11 mouse cellular contexts compared by ENCODE assay signal in genomic region chr10:88584469-88584868, GRCm38 (mm10). TPM values are rescaled to one million over a fixed set of nuclear protein-coding genes. Genes with fewer than 3 reads are reported as not detected.
DNase-seq lines count a peak whose midpoint lies in the region; ATAC-seq and TF ChIP-seq lines count a peak whose summit lies in the region.
"Had no signal": no experiment of that assay in that cellular context is flagged by ENCODE, and none has a peak within 500 bp of the region (broad histone marks: within the 10 kb centered on the region; RNA-seq: fewer than 3 reads in every experiment).

No protein-coding gene starts in this region.

- H3K27me3 ChIP-seq in forebrain, postnatal 0 days (ENCODE audit: insufficient read depth, low read length) = no peaks in the 10 kb centered on the region
- no peaks in the 10 kb centered on the region for H3K27me3 ChIP-seq in forebrain, embryonic 16.5 days (replicated peaks; ENCODE audit: control insufficient read depth, insufficient read depth, low read length)
- no peaks in the 10 kb centered on the region for H3K27me3 ChIP-seq in cerebellum, adult 2 months (ENCODE audit: control insufficient read depth, insufficient read depth, low read length)
- H3K27me3 ChIP-seq: limb, embryonic 13.5 days had no signal

- no peak for TF ChIP-seq POLR2A in cerebellum, adult 2 months (IDR thresholded peaks at IDR 0.05; ENCODE audit: borderline replicate concordance, insufficient read depth, low read length)

- no peaks in the 10 kb centered on the region for H3K4me1 ChIP-seq in forebrain, postnatal 0 days (ENCODE audit: insufficient read depth)
- H3K4me1 ChIP-seq in forebrain, embryonic 16.5 days (replicated peaks; ENCODE audit: control insufficient read depth, insufficient read depth, low read length) = 0 out of 2 replicates have a peak, but pooled peaks cover 2% of the 10 kb centered on the region
- H3K4me1 ChIP-seq in cerebellum, adult 2 months (ENCODE audit: control insufficient read depth, insufficient read depth, low read length) = no peaks in the 10 kb centered on the region
- H3K4me1 ChIP-seq: limb, embryonic 13.5 days had no signal

- H3K36me3 ChIP-seq in forebrain, postnatal 0 days (ENCODE audit: insufficient read depth) = no peaks in the 10 kb centered on the region
- H3K36me3 ChIP-seq in forebrain, embryonic 16.5 days (ENCODE audit: control insufficient read depth, insufficient read depth) = no peaks in the 10 kb centered on the region
- H3K36me3 ChIP-seq: limb, embryonic 13.5 days had no signal

- TF ChIP-seq CTCF in forebrain, postnatal 0 days (IDR thresholded peaks at IDR 0.05; ENCODE audit: low read depth) = no peak
- no peak for TF ChIP-seq CTCF in cerebellum, adult 2 months (IDR thresholded peaks at IDR 0.05; ENCODE audit: borderline replicate concordance, insufficient read depth, low read depth, low read length)

- H3K27ac ChIP-seq in forebrain, postnatal 0 days (ENCODE audit: low read depth, low read length) = no peak overlapping the region
- no peak overlapping the region for H3K27ac ChIP-seq in forebrain, embryonic 16.5 days (ENCODE audit: low read length)
- H3K27ac ChIP-seq in cerebellum, adult 2 months (ENCODE audit: insufficient read depth, low read length) = no peak overlapping the region
- H3K27ac ChIP-seq: limb, embryonic 13.5 days; macrophage had no signal

- no peaks in the 10 kb centered on the region for H3K9me3 ChIP-seq in forebrain, postnatal 0 days (ENCODE audit: low read length)
- H3K9me3 ChIP-seq in forebrain, embryonic 16.5 days (ENCODE audit: control insufficient read depth, low read length) = no peaks in the 10 kb centered on the region
- H3K9me3 ChIP-seq: limb, embryonic 13.5 days had no signal

- DNase-seq in forebrain, postnatal 0 days = peak; percentile 32
- peak; percentile 43 for DNase-seq in telencephalon, adult 2 months (ENCODE audit: low read depth, low spot score)
- DNase-seq in yolk sac, embryonic 10.5 days (ENCODE audit: low spot score) = no peak
- DNase-seq in adrenal gland, adult 8-10 months = no peak
- DNase-seq in cerebellum, adult 2 months = no peak

- H3K4me3 ChIP-seq in forebrain, postnatal 0 days (ENCODE audit: low read depth, low read length) = no peak overlapping the region
- no peak overlapping the region for H3K4me3 ChIP-seq in forebrain, embryonic 16.5 days (replicated peaks; ENCODE audit: low read length)
- no peak overlapping the region for H3K4me3 ChIP-seq in cerebellum, adult 2 months (replicated peaks; ENCODE audit: insufficient read depth, low read depth, low read length)
- H3K4me3 ChIP-seq: erythroblast, embryonic 14.5 days; limb, embryonic 13.5 days had no signal

- H3K9ac ChIP-seq in forebrain, postnatal 0 days = no peak overlapping the region
- H3K9ac ChIP-seq in forebrain, embryonic 16.5 days (replicated peaks; ENCODE audit: low read depth, low read length) = no peak overlapping the region
- H3K9ac ChIP-seq: limb, embryonic 13.5 days had no signal

- ATAC-seq in forebrain, postnatal 0 days = peak; percentile 73
- ATAC-seq in forebrain, embryonic 16.5 days = no peak
- peak; percentile 75 to 81 for ATAC-seq in hematopoietic stem cell, adult 5-6 weeks (replicated peaks in 1 of 2; ENCODE audit: insufficient read depth in 1 of 2, low FRiP score in 2 of 2, low TSS enrichment in 1 of 2, low read depth in 1 of 2, poor library complexity in 2 of 2, severe bottlenecking in 2 of 2)
- peak; percentile 61 for ATAC-seq in megakaryocyte progenitor cell, adult 5-6 weeks (replicated peaks; ENCODE audit: poor library complexity)

- WGBS in forebrain, postnatal 0 days = 74% methylated on average over 11 of the region's 11 CpGs
- WGBS in forebrain, embryonic 16.5 days = 81% methylated on average over 11 of the region's 11 CpGs
- 57% methylated on average over 11 of the region's 11 CpGs for WGBS in cerebellum, adult 2 months

- no peak overlapping the region for H3K4me2 ChIP-seq in forebrain, postnatal 0 days (ENCODE audit: low read depth)
- H3K4me2 ChIP-seq in forebrain, embryonic 16.5 days (ENCODE audit: low read length) = no peak overlapping the region
- H3K4me2 ChIP-seq: limb, embryonic 13.5 days had no signal

RNA-seq across cellular contexts. Expression of gene Mybpc1, which starts 20.5 kb away (rescaled TPM):
- total RNA-seq in forebrain, postnatal 0 days (2014; rRNA removed) = 1.7 and 3.1 TPM in 2 replicates
- 1.4 and 2.8 TPM in 2 replicates for polyA plus RNA-seq in forebrain, postnatal 0 days (2015; fragmentation: Nextera tagmentation; extraction: Ambion mirVana)
- 1.8 and 2.6 TPM in 2 replicates for polyA plus RNA-seq in forebrain, embryonic 16.5 days (2015; fragmentation: Nextera tagmentation; extraction: Ambion mirVana)
- not detected in 2 replicates for total RNA-seq in hematopoietic stem cell, adult 5-6 weeks (2017)
- not detected in 2 replicates for total RNA-seq in megakaryocyte progenitor cell, adult 5-6 weeks (2015)
- not detected in 2 replicates for total RNA-seq in megakaryocyte progenitor cell, adult 5-6 weeks (2017)
- 1 to 10 TPM in 2 of 4 experiments, under 1 TPM in 2; 0.10 to 1.3 (median 0.67) TPM for total RNA-seq in adrenal gland, adult 8-10 months (2022)
- 37.1 and 46.5 TPM in 2 replicates for polyA plus RNA-seq in cerebellum, adult 2 months (2012; rRNA removed)
- polyA plus RNA-seq: erythroblast, embryonic 14.5 days; macrophage had no signal

Comparison
In these comparisons a context has a peak if more than half of its experiments do, and no peak if none do; other contexts are left out.
1. DNase-seq: peak in forebrain, postnatal 0 days (single experiment) and telencephalon, adult 2 months (single experiment); none in yolk sac, embryonic 10.5 days (single experiment), adrenal gland, adult 8-10 months (single experiment) and cerebellum, adult 2 months (0 of 2).